ENCODE assay signal across 10 mouse cellular contexts in the genomic region with DNA sequence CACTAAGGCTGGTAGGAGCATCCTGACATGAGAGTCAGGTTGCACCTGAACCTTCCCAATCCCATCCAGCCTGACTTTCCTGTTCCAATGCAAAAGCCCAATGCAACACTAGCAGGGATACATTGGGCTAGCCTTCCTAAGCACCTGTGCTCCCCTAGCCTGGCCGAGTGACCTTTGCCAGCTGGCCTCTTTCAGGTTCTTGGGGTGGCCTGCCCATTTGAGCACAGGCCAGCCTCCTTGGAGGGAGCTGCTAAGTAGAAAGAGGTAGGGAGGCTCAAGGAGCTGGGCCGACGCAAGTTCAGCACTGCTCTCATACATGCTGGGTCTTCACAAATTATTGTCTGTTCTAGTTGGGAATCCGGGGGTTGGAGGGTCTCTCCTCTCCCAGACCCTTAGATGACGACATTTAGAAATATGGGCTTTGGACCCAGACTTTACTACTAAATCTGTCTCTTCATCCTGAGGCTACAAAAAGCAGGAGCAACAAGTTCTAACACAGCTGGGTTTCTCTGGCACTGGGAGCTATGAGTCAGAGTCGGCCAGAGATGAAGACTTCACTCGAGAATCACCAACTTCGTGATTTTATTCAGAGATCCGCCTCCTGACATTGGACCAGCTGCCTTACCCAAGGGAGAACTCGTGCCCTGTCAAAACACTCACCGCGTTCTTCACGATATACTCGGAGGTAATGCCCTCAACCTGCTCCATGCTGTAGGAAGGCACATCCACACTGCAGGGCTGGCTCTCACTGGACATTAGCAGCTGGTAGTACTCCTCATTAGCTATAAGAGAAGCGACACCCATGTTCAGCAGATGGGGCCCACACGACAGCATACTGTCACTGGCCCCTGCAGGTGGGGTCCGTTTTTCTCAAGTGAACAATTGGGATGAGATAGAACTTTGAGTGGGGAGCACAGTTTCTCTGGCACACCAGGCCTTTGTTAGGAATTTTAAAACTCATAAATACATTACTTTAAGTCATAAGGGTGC. TPM values are rescaled to one million over a fixed set of nuclear protein-coding genes. Genes with fewer than 3 reads are reported as not detected.
DNase-seq lines count a peak whose midpoint lies in the region; ATAC-seq and TF ChIP-seq lines count a peak whose summit lies in the region.
"Had no signal": no experiment of that assay in that cellular context is flagged by ENCODE, and none has a peak within 500 bp of the region (broad histone marks: within the 10 kb centered on the region; RNA-seq: fewer than 3 reads in every experiment).

No protein-coding gene starts in this region.

- TF ChIP-seq EP300 in lung, postnatal 0 days (IDR thresholded peaks at IDR 0.05): no peak

- TF ChIP-seq CTCF in kidney, adult 2 months (conservative IDR thresholded peaks at IDR 0.05; ENCODE audit: insufficient read depth, insufficient read length, low read depth, low read length): no peak
- no peak for TF ChIP-seq CTCF in lung, postnatal 0 days (IDR thresholded peaks at IDR 0.05)
- TF ChIP-seq CTCF in small intestine, adult 2 months (IDR thresholded peaks at IDR 0.05; ENCODE audit: extremely low read depth, insufficient read length, insufficient replicate concordance, low read depth, low read length): no peak

- H3K27ac ChIP-seq in embryonic facial prominence, embryonic 14.5 days (replicated peaks; ENCODE audit: low read depth, low read length): peak overlapping the region; percentile 28; the same call in 1 of the 2 replicates
- H3K27ac ChIP-seq in embryonic facial prominence, embryonic 10.5 days (replicated peaks): no peak overlapping the region
- H3K27ac ChIP-seq in kidney, adult 2 months (ENCODE audit: insufficient read depth, low read depth, low read length): peak overlapping the region; percentile 62
- peak overlapping the region; percentile 87 for H3K27ac ChIP-seq in lung, postnatal 0 days (ENCODE audit: low read length)
- H3K27ac ChIP-seq in small intestine, adult 2 months (ENCODE audit: insufficient read depth, low read depth, low read length): peak overlapping the region; percentile 90
- H3K27ac ChIP-seq: forebrain, embryonic 15.5 days had no signal

- no peak overlapping the region for H3K9ac ChIP-seq in embryonic facial prominence, embryonic 14.5 days (ENCODE audit: low read depth, low read length)
- no peak overlapping the region for H3K9ac ChIP-seq in lung, postnatal 0 days (replicated peaks; ENCODE audit: low read depth)
- H3K9ac ChIP-seq: forebrain, embryonic 15.5 days had no signal

- 88% methylated on average over 17 of the region's 17 CpGs for WGBS in embryonic facial prominence, embryonic 14.5 days
- WGBS in embryonic facial prominence, embryonic 10.5 days: 90% methylated on average over 17 of the region's 17 CpGs
- 77% methylated on average over 17 of the region's 17 CpGs for WGBS in kidney, adult 2 months
- 85% methylated on average over 17 of the region's 17 CpGs for WGBS in lung, postnatal 0 days
- 84% methylated on average over 17 of the region's 17 CpGs for WGBS in small intestine, adult 2 months

- no peak for DNase-seq in embryonic facial prominence, embryonic 14.5 days (ENCODE audit: low spot score)
- no peak for DNase-seq in embryonic facial prominence, embryonic 10.5 days (ENCODE audit: low spot score)
- no peak for DNase-seq in kidney, adult 2 months
- DNase-seq in kidney, postnatal 4 days: no peak
- DNase-seq in lung, postnatal 0 days (ENCODE audit: low spot score): no peak
- DNase-seq in lung, postnatal 36 days: no peak
- no peak for DNase-seq in layer of hippocampus, postnatal 10 days (ENCODE audit: low spot score in 2 of 2)

- H3K4me1 ChIP-seq in embryonic facial prominence, embryonic 14.5 days (ENCODE audit: control insufficient read depth, insufficient read depth, low read length): 0 out of 2 replicates have a peak, but pooled peaks cover 4% of the 10 kb centered on the region
- H3K4me1 ChIP-seq in embryonic facial prominence, embryonic 10.5 days: peaks cover 6% of the 10 kb centered on the region
- peaks cover 42% of the 10 kb centered on the region for H3K4me1 ChIP-seq in kidney, adult 2 months (ENCODE audit: control insufficient read depth, insufficient read depth, low read length)
- H3K4me1 ChIP-seq in lung, postnatal 0 days (ENCODE audit: insufficient read depth, low read depth, low read length): peaks cover 11% of the 10 kb centered on the region; the same call in 1 of the 2 replicates
- H3K4me1 ChIP-seq in small intestine, adult 2 months (ENCODE audit: control insufficient read depth, insufficient read depth, insufficient read length, low read length): peaks cover 45% of the 10 kb centered on the region
- H3K4me1 ChIP-seq: forebrain, embryonic 15.5 days had no signal

- H3K36me3 ChIP-seq in embryonic facial prominence, embryonic 14.5 days (ENCODE audit: control insufficient read depth, insufficient read depth, low read length): peaks cover 29% of the 10 kb centered on the region; the same call in 1 of the 2 replicates
- peaks cover 22% of the 10 kb centered on the region for H3K36me3 ChIP-seq in embryonic facial prominence, embryonic 10.5 days (replicated peaks)
- H3K36me3 ChIP-seq in kidney, adult 2 months (ENCODE audit: control insufficient read depth, insufficient read depth, low read length): 0 out of 2 replicates have a peak, but pooled peaks cover 1% of the 10 kb centered on the region
- peaks cover 63% of the 10 kb centered on the region for H3K36me3 ChIP-seq in lung, postnatal 0 days (ENCODE audit: insufficient read depth, low read length)
- peaks cover 62% of the 10 kb centered on the region for H3K36me3 ChIP-seq in small intestine, adult 2 months (ENCODE audit: control insufficient read depth, insufficient read depth, low read length)

- H3K4me2 ChIP-seq in embryonic facial prominence, embryonic 14.5 days (ENCODE audit: low read depth, low read length): no peak overlapping the region
- H3K4me2 ChIP-seq in lung, postnatal 0 days (replicated peaks; ENCODE audit: low read depth, low read length): no peak overlapping the region
- H3K4me2 ChIP-seq: forebrain, embryonic 15.5 days had no signal

- ATAC-seq in embryonic facial prominence, embryonic 14.5 days (ENCODE audit: low read depth): no peak
- ATAC-seq in lung, postnatal 0 days: no peak
- ATAC-seq: forebrain, embryonic 15.5 days had no signal

- TF ChIP-seq POLR2A in kidney, adult 2 months (IDR thresholded peaks at IDR 0.05; ENCODE audit: low read depth, low read length): no peak
- TF ChIP-seq POLR2A in small intestine, adult 2 months (IDR thresholded peaks at IDR 0.05; ENCODE audit: low read depth, low read length): no peak

- no peaks in the 10 kb centered on the region for H3K27me3 ChIP-seq in embryonic facial prominence, embryonic 14.5 days (replicated peaks; ENCODE audit: control insufficient read depth, insufficient read depth, low read length)
- no peaks in the 10 kb centered on the region for H3K27me3 ChIP-seq in embryonic facial prominence, embryonic 10.5 days (replicated peaks; ENCODE audit: low read depth, poor library complexity, severe bottlenecking)
- H3K27me3 ChIP-seq in kidney, adult 2 months (replicated peaks; ENCODE audit: control insufficient read depth, insufficient read depth, low read length): no peaks in the 10 kb centered on the region
- no peaks in the 10 kb centered on the region for H3K27me3 ChIP-seq in lung, postnatal 0 days (replicated peaks; ENCODE audit: insufficient read depth, low read length)
- H3K27me3 ChIP-seq in small intestine, adult 2 months (ENCODE audit: control insufficient read depth, insufficient read depth, low read length): no peaks in the 10 kb centered on the region
- H3K27me3 ChIP-seq: forebrain, embryonic 15.5 days; Patski had no signal

- peaks cover 8% of the 10 kb centered on the region; the same call in 1 of the 2 replicates for H3K9me3 ChIP-seq in embryonic facial prominence, embryonic 14.5 days (ENCODE audit: control insufficient read depth, low read length)
- H3K9me3 ChIP-seq in embryonic facial prominence, embryonic 10.5 days: peaks cover 9% of the 10 kb centered on the region; the same call in 1 of the 2 replicates
- no peaks in the 10 kb centered on the region for H3K9me3 ChIP-seq in lung, postnatal 0 days (ENCODE audit: low read length)
- H3K9me3 ChIP-seq: forebrain, embryonic 15.5 days had no signal

- no peak overlapping the region for H3K4me3 ChIP-seq in embryonic facial prominence, embryonic 14.5 days (ENCODE audit: low read depth, low read length)
- H3K4me3 ChIP-seq in embryonic facial prominence, embryonic 10.5 days: no peak overlapping the region
- H3K4me3 ChIP-seq in kidney, adult 2 months (ENCODE audit: insufficient read depth, low read depth, low read length): no peak overlapping the region
- H3K4me3 ChIP-seq in lung, postnatal 0 days (ENCODE audit: low read depth, low read length): no peak overlapping the region
- no peak overlapping the region for H3K4me3 ChIP-seq in small intestine, adult 2 months (ENCODE audit: low read depth, low read length)
- H3K4me3 ChIP-seq: forebrain, embryonic 15.5 days had no signal

RNA-seq across cellular contexts. Expression of a gene that starts 14.0 kb away (rescaled TPM):
- 3.9 and 4.7 TPM in 2 replicates for polyA plus RNA-seq in embryonic facial prominence, embryonic 14.5 days (2014; fragmentation: Nextera tagmentation; extraction: Ambion mirVana)
- polyA plus RNA-seq in embryonic facial prominence, embryonic 10.5 days (2016; fragmentation: Nextera tagmentation; extraction: Ambion mirVana): 1.3 and 2.0 TPM in 2 replicates
- 5.6 and 6.8 TPM in 2 replicates for polyA plus RNA-seq in kidney, adult 2 months (2012; rRNA removed)
- polyA plus RNA-seq in lung, postnatal 0 days (2015; fragmentation: Nextera tagmentation; extraction: Ambion mirVana): 6.3 and 7.3 TPM in 2 replicates
- 4.1 and 5.2 TPM in 2 replicates for polyA plus RNA-seq in small intestine, adult 2 months (2012; rRNA removed)
- 10 to 100 TPM; 16.1 to 18.6 TPM for total RNA-seq in layer of hippocampus, postnatal 10 days (2021)

RNA-seq across cellular contexts. Expression of a gene that starts 31.3 kb away (rescaled TPM):
- 106 and 114 TPM in 2 replicates for polyA plus RNA-seq in embryonic facial prominence, embryonic 14.5 days (2014; fragmentation: Nextera tagmentation; extraction: Ambion mirVana)
- 136 and 144 TPM in 2 replicates for polyA plus RNA-seq in embryonic facial prominence, embryonic 10.5 days (2016; fragmentation: Nextera tagmentation; extraction: Ambion mirVana)
- 64.1 and 66.7 TPM in 2 replicates for polyA plus RNA-seq in kidney, adult 2 months (2012; rRNA removed)
- polyA plus RNA-seq in lung, postnatal 0 days (2015; fragmentation: Nextera tagmentation; extraction: Ambion mirVana): 63.7 and 75.1 TPM in 2 replicates
- 78.8 and 113 TPM in 2 replicates for polyA plus RNA-seq in small intestine, adult 2 months (2012; rRNA removed)
- total RNA-seq in layer of hippocampus, postnatal 10 days (2021): 10 to 100 TPM; 31.4 to 36.0 TPM

RNA-seq across cellular contexts. Expression of a gene that starts 46.5 kb away (rescaled TPM):
- 138 and 146 TPM in 2 replicates for polyA plus RNA-seq in embryonic facial prominence, embryonic 14.5 days (2014; fragmentation: Nextera tagmentation; extraction: Ambion mirVana)
- 175 and 177 TPM in 2 replicates for polyA plus RNA-seq in embryonic facial prominence, embryonic 10.5 days (2016; fragmentation: Nextera tagmentation; extraction: Ambion mirVana)
- 42.6 and 47.9 TPM in 2 replicates for polyA plus RNA-seq in kidney, adult 2 months (2012; rRNA removed)
- 90.5 and 94.0 TPM in 2 replicates for polyA plus RNA-seq in lung, postnatal 0 days (2015; fragmentation: Nextera tagmentation; extraction: Ambion mirVana)
- 17.9 and 34.6 TPM in 2 replicates for polyA plus RNA-seq in small intestine, adult 2 months (2012; rRNA removed)
- total RNA-seq in layer of hippocampus, postnatal 10 days (2021): 10 to 100 TPM; 60.1 to 78.9 TPM

RNA-seq across cellular contexts. Expression of a gene that starts 49.3 kb away (rescaled TPM):
- polyA plus RNA-seq in embryonic facial prominence, embryonic 14.5 days (2014; fragmentation: Nextera tagmentation; extraction: Ambion mirVana): 5.5 and 6.8 TPM in 2 replicates
- polyA plus RNA-seq in embryonic facial prominence, embryonic 10.5 days (2016; fragmentation: Nextera tagmentation; extraction: Ambion mirVana): 12.4 and 14.1 TPM in 2 replicates
- 9.8 and 11.2 TPM in 2 replicates for polyA plus RNA-seq in kidney, adult 2 months (2012; rRNA removed)
- 11.0 and 11.2 TPM in 2 replicates for polyA plus RNA-seq in lung, postnatal 0 days (2015; fragmentation: Nextera tagmentation; extraction: Ambion mirVana)
- 2.0 and 3.7 TPM in 2 replicates for polyA plus RNA-seq in small intestine, adult 2 months (2012; rRNA removed)
- total RNA-seq in layer of hippocampus, postnatal 10 days (2021): 10 to 100 TPM; 12.9 to 14.9 TPM
